Mouse (Mus musculus) small intestine, adult 10 weeks (tissue): ENCODE results near the gene Odf3l2. TPM values are rescaled to one million over a fixed set of nuclear protein-coding genes. Genes with fewer than 3 reads are reported as not detected.

Source experiments
- polyA plus RNA-seq: library from polyadenylated mRNA; stranded (reverse); fragments of 350-450 nt; fragmentation: Illumina TruSeq; extraction: RNeasy Lipid Tissue Mini Kit (QIAGEN cat#74804); gene quantifications from one replicate; pipeline ENCODE4 v1.2.3, GENCODE M21; 2014; ENCODE audit warnings: low replicate concordance

The Odf3l2 gene
- polyA plus RNA-seq: not detected

GRCm38 (mm10) chr10:79645711-79646110 lies at the start of gene Odf3l2:
Gene Odf3l2, minus strand, starts transcription at chr10:79645738.

GRCm38 (mm10) chr10:79688720-79689119 lies 43.2 kb upstream of the Odf3l2 start, which contains the start of gene Gzmm:
Gene Gzmm, plus strand, starts transcription at chr10:79689020.

GRCm38 (mm10) chr10:79681591-79682245 lies 36.2 kb upstream of the Odf3l2 start, which contains the start of gene Cdc34:
Gene Cdc34, plus strand, starts transcription at chr10:79682195.

GRCm38 (mm10) chr10:79668771-79669575 lies 23.4 kb upstream of the Odf3l2 start, which contains the start of gene Tpgs1:
Gene Tpgs1, plus strand, starts transcription at chr10:79669369.

GRCm38 (mm10) chr10:79664131-79664665 lies 18.7 kb upstream of the Odf3l2 start, which contains the start of gene Madcam1:
Gene Madcam1, plus strand, starts transcription at chr10:79664559.

GRCm38 (mm10) chr10:79637128-79638110 lies 8.1 kb downstream of the Odf3l2 start, which contains the start of gene Shc2:
Gene Shc2, minus strand, starts transcription at chr10:79637918.

GRCm38 (mm10) chr10:79613578-79614304 lies 31.8 kb downstream of the Odf3l2 start, which contains the start of gene C2cd4c:
Gene C2cd4c, minus strand, starts transcription at chr10:79614025.

Other genes with a start within 250 kb of the Odf3l2 start
- not detected for gene Vmn2r83, start 177.0 kb downstream of the Odf3l2 start, polyA plus RNA-seq
- 6.5 TPM for gene Plpp2, start 111.9 kb downstream of the Odf3l2 start, polyA plus RNA-seq
- not detected for gene Mier2, start 90.5 kb downstream of the Odf3l2 start, polyA plus RNA-seq
- not detected for gene Theg, start 58.4 kb downstream of the Odf3l2 start, polyA plus RNA-seq
- gene C2cd4c, start 31.7 kb downstream of the Odf3l2 start, polyA plus RNA-seq: 0.11 TPM
- gene Shc2, start 7.8 kb downstream of the Odf3l2 start, polyA plus RNA-seq: 0.30 TPM
- not detected for gene Madcam1, start 18.8 kb upstream of the Odf3l2 start, polyA plus RNA-seq
- gene Tpgs1, start 23.6 kb upstream of the Odf3l2 start, polyA plus RNA-seq: not detected
- not detected for gene Cdc34, start 36.5 kb upstream of the Odf3l2 start, polyA plus RNA-seq
- not detected for gene Gzmm, start 43.3 kb upstream of the Odf3l2 start, polyA plus RNA-seq
- 328 TPM for gene Bsg, start 58.8 kb upstream of the Odf3l2 start, polyA plus RNA-seq
- not detected for gene Hcn2, start 70.9 kb upstream of the Odf3l2 start, polyA plus RNA-seq
- gene Polrmt, start 100.8 kb upstream of the Odf3l2 start, polyA plus RNA-seq: not detected
- not detected for gene Fgf22, start 109.3 kb upstream of the Odf3l2 start, polyA plus RNA-seq
- gene Rnf126, start 121.2 kb upstream of the Odf3l2 start, polyA plus RNA-seq: 0.41 TPM
- 0.45 TPM for gene Fstl3, start 131.5 kb upstream of the Odf3l2 start, polyA plus RNA-seq
- gene Prss57, start 145.2 kb upstream of the Odf3l2 start, polyA plus RNA-seq: not detected
- gene Palm, start 147.8 kb upstream of the Odf3l2 start, polyA plus RNA-seq: not detected
- 3.9 TPM for gene Misp, start 175.3 kb upstream of the Odf3l2 start, polyA plus RNA-seq
- 52.9 TPM for gene Ptbp1, start 208.7 kb upstream of the Odf3l2 start, polyA plus RNA-seq
- not detected for gene Prtn3, start 228.7 kb upstream of the Odf3l2 start, polyA plus RNA-seq
- gene Plppr3, start 228.9 kb upstream of the Odf3l2 start, polyA plus RNA-seq: not detected
- not detected for gene Elane, start 240.5 kb upstream of the Odf3l2 start, polyA plus RNA-seq
- 0.67 TPM for gene Cfd, start 245.1 kb upstream of the Odf3l2 start, polyA plus RNA-seq